Mouse (Mus musculus): ENCODE data around the gene Dusp10.

Dusp10 gene

GRCm38 (mm10) chr1:184030070-184030802 lies 17.1 kb downstream of the Dusp10 start:
- no peak for DNase-seq (ENCODE audit: low spot score)

GRCm38 (mm10) chr1:184032682-184033389 lies 19.7 kb downstream of the Dusp10 start:
- DNase-seq (ENCODE audit: low spot score) = no peak

- DNase-seq (ENCODE audit: low spot score) = peak; percentile 45
These were observed 20.4 kb downstream of the Dusp10 start for GRCm38 (mm10) chr1:184033390-184034010.

GRCm38 (mm10) chr1:184034011-184034557 lies 21.0 kb downstream of the Dusp10 start, which contains the start of gene 1700056E22Rik:
1700056E22Rik (minus strand) TSS chr1:184034301.
- peak; percentile 97 for DNase-seq (ENCODE audit: low spot score)

GRCm38 (mm10) chr1:184034741-184035181 lies 21.7 kb downstream of the Dusp10 start:
- no peak for DNase-seq (ENCODE audit: low spot score)

- no peak for DNase-seq (ENCODE audit: low spot score)
These were observed 22.3 kb downstream of the Dusp10 start for GRCm38 (mm10) chr1:184035346-184035903.

GRCm38 (mm10) chr1:184037802-184038201 lies 24.7 kb downstream of the Dusp10 start:
- no peak for DNase-seq (ENCODE audit: low spot score)

GRCm38 (mm10) chr1:184039301-184039700 lies 26.2 kb downstream of the Dusp10 start:
- no peak for DNase-seq (ENCODE audit: low spot score)

GRCm38 (mm10) chr1:184040181-184040580 lies 27.1 kb downstream of the Dusp10 start:
- DNase-seq (ENCODE audit: low spot score) = no peak

GRCm38 (mm10) chr1:184040906-184041305 lies 27.8 kb downstream of the Dusp10 start:
- DNase-seq (ENCODE audit: low spot score) = no peak

GRCm38 (mm10) chr1:184041778-184042573 lies 28.9 kb downstream of the Dusp10 start:
- DNase-seq (ENCODE audit: low spot score) = no peak

- no peak for DNase-seq (ENCODE audit: low spot score)
These were observed 29.6 kb downstream of the Dusp10 start for GRCm38 (mm10) chr1:184042745-184043144.

- no peak for DNase-seq (ENCODE audit: low spot score)
These were observed 30.3 kb downstream of the Dusp10 start for GRCm38 (mm10) chr1:184043391-184043790.

- DNase-seq (ENCODE audit: low spot score) = no peak
These were observed 33.1 kb downstream of the Dusp10 start for GRCm38 (mm10) chr1:184046070-184046677.

- DNase-seq (ENCODE audit: low spot score) = no peak
These were observed 34.7 kb downstream of the Dusp10 start for GRCm38 (mm10) chr1:184047818-184048217.

- DNase-seq (ENCODE audit: low spot score) = no peak
These were observed 35.7 kb downstream of the Dusp10 start for GRCm38 (mm10) chr1:184048675-184049418.

- no peak for DNase-seq (ENCODE audit: low spot score)
These were observed 38.2 kb downstream of the Dusp10 start for GRCm38 (mm10) chr1:184051286-184051685.

GRCm38 (mm10) chr1:184051824-184052223 lies 38.7 kb downstream of the Dusp10 start:
- DNase-seq (ENCODE audit: low spot score) = no peak

- no peak for DNase-seq (ENCODE audit: low spot score)
These were observed 39.2 kb downstream of the Dusp10 start for GRCm38 (mm10) chr1:184052331-184052730.

- DNase-seq (ENCODE audit: low spot score) = no peak
These were observed 40.0 kb downstream of the Dusp10 start for GRCm38 (mm10) chr1:184053141-184053540.
